Mouse (Mus musculus) stomach, postnatal 0 days (tissue): ENCODE measurements around the gene H2-Q4.
"Not testable (repeated sequence)": the region's sequence is repeated elsewhere in the genome, so short reads cannot be mapped to it uniquely, and the experiment has no call there.

Source experiments
- CTCF ChIP-seq: IDR thresholded peaks from 2 replicates; pipeline ENCODE4 v1.5.1; 2016; ENCODE audit warnings: antibody characterized with exemption, low read depth, mild to moderate bottlenecking, moderate library complexity
- EP300 ChIP-seq: optimal IDR thresholded peaks from 2 replicates; pipeline ENCODE3; 2016; ENCODE audit warnings: antibody characterized with exemption

GRCm38 (mm10) chr17:35392671-35393070 is 13.3 kb downstream of the H2-Q4 start:
- TF ChIP-seq EP300, CTCF: not testable (repeated sequence)
